20 mouse cellular contexts compared by ENCODE assay signal in genomic region chr8:77046217-77046616, GRCm38 (mm10).
DNase-seq lines count a peak whose midpoint lies in the region; ATAC-seq and TF ChIP-seq lines count a peak whose summit lies in the region.
"Had no signal": no experiment of that assay in that cellular context is flagged by ENCODE, and none has a peak within 500 bp of the region (broad histone marks: within the 10 kb centered on the region; RNA-seq: fewer than 3 reads in every experiment).

No protein-coding gene starts in this region.

- DNase-seq in cerebellum, adult 8-10 months = no peak
- no peak for DNase-seq in layer of hippocampus, adult 2 months (ENCODE audit: low spot score in 2 of 2)
- no peak for DNase-seq in layer of hippocampus, adult 11-12 months (ENCODE audit: low spot score)
- peak; percentile 23 for DNase-seq in right cerebral cortex, adult 18-20 months
- DNase-seq in right cerebral cortex, postnatal 25 days = no peak
- DNase-seq in fat pad, adult 2 months (ENCODE audit: extremely low read depth, low read depth, low spot score) = peak; percentile 40
- DNase-seq in yolk sac, embryonic 10.5 days (ENCODE audit: low spot score) = no peak
- DNase-seq: adrenal gland, postnatal 10 days; B cell, adult 2 months; gastrocnemius, adult 2 months; gastrocnemius, postnatal 25 days had no signal

- 0 out of 2 replicates have a peak overlapping the region, but pooled peaks have one; percentile 7 for H3K27ac ChIP-seq in layer of hippocampus, adult 2 months
- H3K27ac ChIP-seq: embryonic facial prominence, embryonic 15.5 days; forebrain, embryonic 15.5 days; gastrocnemius, adult 2 months; hindbrain, embryonic 10.5 days; hindbrain, embryonic 14.5 days; intestine, embryonic 15.5 days had no signal

- no peak for TF ChIP-seq CTCF in layer of hippocampus, adult 2 months (conservative IDR thresholded peaks at IDR 0.05)

- H3K4me3 ChIP-seq in layer of hippocampus, adult 2 months = no peak overlapping the region
- H3K4me3 ChIP-seq: embryonic facial prominence, embryonic 15.5 days; erythroblast, embryonic 14.5 days; forebrain, embryonic 15.5 days; gastrocnemius, adult 2 months; heart, embryonic 12.5 days; hindbrain, embryonic 10.5 days; intestine, embryonic 15.5 days had no signal

- peak; percentile 67 for ATAC-seq in cerebellum, adult (ENCODE audit: insufficient number of reproducible peaks, low FRiP score, low TSS enrichment)
- ATAC-seq: CD4-positive, CD25-positive, alpha-beta regulatory T cell, adult 4 months; forebrain, embryonic 15.5 days had no signal

Comparison
In these comparisons a context has a peak if more than half of its experiments do, and no peak if none do; other contexts are left out.
1. DNase-seq: peak in right cerebral cortex, adult 18-20 months (single experiment) and fat pad, adult 2 months (single experiment); none in cerebellum, adult 8-10 months (single experiment), layer of hippocampus, adult 2 months (0 of 2), layer of hippocampus, adult 11-12 months (single experiment), right cerebral cortex, postnatal 25 days (single experiment) and yolk sac, embryonic 10.5 days (single experiment).